Mouse (Mus musculus): ENCODE data around the gene Spink2.
"Not testable (repeated sequence)": the region's sequence is repeated elsewhere in the genome, so short reads cannot be mapped to it uniquely, and the experiment has no call there.

Gene Spink2

GRCm38 (mm10) chr5:77211236-77211635, at the start of gene Spink2:
TSS of gene Spink2 (minus strand) at chr5:77211471.
- DNase-seq (ENCODE audit: low spot score in 2 of 2), result no peak

GRCm38 (mm10) chr5:77260141-77260540, 48.9 kb upstream of the Spink2 start:
- DNase-seq (ENCODE audit: low spot score in 2 of 2), result no peak

GRCm38 (mm10) chr5:77259315-77259714, 48.0 kb upstream of the Spink2 start:
- no peak for DNase-seq (ENCODE audit: low spot score in 2 of 2)

GRCm38 (mm10) chr5:77257603-77258002, 46.3 kb upstream of the Spink2 start:
- DNase-seq (ENCODE audit: low spot score in 2 of 2), result no peak

- DNase-seq (ENCODE audit: low spot score in 2 of 2), result no peak
These were observed 43.1 kb upstream of the Spink2 start for GRCm38 (mm10) chr5:77254402-77254801.

GRCm38 (mm10) chr5:77253154-77253553, 41.9 kb upstream of the Spink2 start:
- no peak for DNase-seq (ENCODE audit: low spot score in 2 of 2)

- DNase-seq (ENCODE audit: low spot score in 2 of 2), result no peak
These were observed 41.0 kb upstream of the Spink2 start for GRCm38 (mm10) chr5:77252115-77252827.

- DNase-seq (ENCODE audit: low spot score in 2 of 2), result no peak
These were observed 40.4 kb upstream of the Spink2 start for GRCm38 (mm10) chr5:77251656-77252055.

GRCm38 (mm10) chr5:77250083-77250482, 38.8 kb upstream of the Spink2 start:
- DNase-seq (ENCODE audit: low spot score in 2 of 2), result no peak

- DNase-seq (ENCODE audit: low spot score in 2 of 2), result no peak
These were observed 34.8 kb upstream of the Spink2 start for GRCm38 (mm10) chr5:77245787-77246671.

GRCm38 (mm10) chr5:77245463-77245786, 34.2 kb upstream of the Spink2 start:
- DNase-seq (ENCODE audit: low spot score in 2 of 2), result no peak

GRCm38 (mm10) chr5:77244331-77244987, 33.2 kb upstream of the Spink2 start:
- DNase-seq (ENCODE audit: low spot score in 2 of 2), result no peak

GRCm38 (mm10) chr5:77237104-77237503, 25.8 kb upstream of the Spink2 start:
- no peak for DNase-seq (ENCODE audit: low spot score in 2 of 2)

- no peak for DNase-seq (ENCODE audit: low spot score in 2 of 2)
These were observed 23.6 kb upstream of the Spink2 start for GRCm38 (mm10) chr5:77234921-77235320.

GRCm38 (mm10) chr5:77231863-77232262, 20.6 kb upstream of the Spink2 start:
- DNase-seq (ENCODE audit: low spot score in 2 of 2), result not testable (repeated sequence)

GRCm38 (mm10) chr5:77228986-77229385, 17.7 kb upstream of the Spink2 start:
- DNase-seq (ENCODE audit: low spot score in 2 of 2), result no peak

- DNase-seq (ENCODE audit: low spot score in 2 of 2), result no peak
These were observed 12.0 kb upstream of the Spink2 start for GRCm38 (mm10) chr5:77223043-77223975.

- DNase-seq (ENCODE audit: low spot score in 2 of 2), result no peak
These were observed 6.5 kb upstream of the Spink2 start for GRCm38 (mm10) chr5:77217724-77218123.

GRCm38 (mm10) chr5:77217211-77217610, 5.9 kb upstream of the Spink2 start:
- DNase-seq (ENCODE audit: low spot score in 2 of 2), result peak; percentile 57 to 83

GRCm38 (mm10) chr5:77206134-77206533, 5.1 kb downstream of the Spink2 start:
- DNase-seq (ENCODE audit: low spot score in 2 of 2), result no peak

- no peak for DNase-seq (ENCODE audit: low spot score in 2 of 2)
These were observed 9.0 kb downstream of the Spink2 start for GRCm38 (mm10) chr5:77202238-77202637.

All from frontal cortex, postnatal 36 days (tissue).